Mouse (Mus musculus): ENCODE data around the gene Nop9. TPM values are rescaled to one million over a fixed set of nuclear protein-coding genes. Genes with fewer than 3 reads are reported as not detected.

Gene Nop9
- polyA plus RNA-seq, 1 experiment from 2014 or later = 25.1 TPM

GRCm38 (mm10) chr14:55716884-55717283, 28.6 kb upstream of the Nop9 start:
- Histone ChIP-seq H3K4me1 (peaks cover 12% of the 10 kb centered on the region), H3K36me3 (peaks cover 34% of the 10 kb centered on the region), H3K9me3 (replicated peaks) (no peaks in the 10 kb centered on the region), H3K4me3 (replicated peaks) (no peak overlapping the region), H3K4me2 (no peak overlapping the region), H3K9ac (replicated peaks) (no peak overlapping the region), H3K27me3 (replicated peaks) (peaks cover 24% of the 10 kb centered on the region), H3K27ac (replicated peaks) (no peak overlapping the region)
- no peak for ATAC-seq (ENCODE audit: low FRiP score)
- 86% methylated on average over 8 of the region's 8 CpGs for WGBS

DNA sequence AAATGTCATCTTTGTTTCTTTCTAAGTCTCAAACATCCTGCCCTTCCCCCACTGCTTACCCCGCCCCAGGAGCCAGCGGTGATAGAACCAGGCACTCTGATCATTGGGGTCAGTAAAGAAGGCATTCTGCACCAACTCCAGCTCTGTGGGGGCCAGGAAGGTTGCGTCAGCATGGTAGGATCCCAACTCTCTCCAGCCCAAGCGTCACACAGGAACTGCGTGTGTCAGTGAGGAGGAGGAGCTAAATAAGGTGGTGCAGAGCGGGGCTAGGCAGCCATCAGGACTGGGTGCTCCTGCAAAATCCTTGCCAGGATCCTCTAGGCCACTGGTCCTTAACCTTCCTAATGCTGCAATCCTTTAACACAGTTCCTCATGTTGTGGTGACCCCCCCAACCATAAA, 25.8 kb upstream of the Nop9 start:
- Histone ChIP-seq H3K4me1 (peaks cover 16% of the 10 kb centered on the region), H3K4me3 (replicated peaks) (no peak overlapping the region), H3K9ac (replicated peaks) (no peak overlapping the region), H3K36me3 (peaks cover 34% of the 10 kb centered on the region), H3K4me2 (no peak overlapping the region), H3K27ac (replicated peaks) (no peak overlapping the region), H3K27me3 (replicated peaks) (no peaks in the 10 kb centered on the region), H3K9me3 (replicated peaks) (no peaks in the 10 kb centered on the region)
- 92% methylated on average over 6 of the region's 6 CpGs for WGBS
- ATAC-seq (ENCODE audit: low FRiP score) = no peak

DNA sequence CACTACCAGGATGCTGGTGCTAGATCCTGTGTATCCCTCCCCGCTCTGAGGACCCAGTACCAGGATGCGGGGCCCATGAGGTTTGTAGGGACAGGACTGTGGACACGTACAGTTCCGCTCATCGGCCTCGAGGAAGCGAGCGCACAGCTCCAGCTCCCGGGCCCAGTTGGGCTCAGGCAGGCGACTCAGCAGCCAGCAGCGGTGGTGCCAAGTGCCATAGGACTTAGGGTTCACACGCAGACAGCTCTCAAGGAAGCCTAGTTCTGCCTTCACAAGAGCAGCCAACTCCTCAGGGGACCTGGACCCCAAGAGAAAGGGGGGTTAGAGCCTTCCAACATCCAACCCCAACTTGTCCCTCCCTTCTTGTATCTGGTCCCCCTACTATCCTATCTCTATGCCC, 24.8 kb upstream of the Nop9 start:
- Histone ChIP-seq H3K4me1 (peaks cover 16% of the 10 kb centered on the region), H3K4me2 (peak overlapping the region; percentile 79), H3K4me3 (replicated peaks) (peak overlapping the region; percentile 92; the same call in 1 of the 2 replicates), H3K27me3 (replicated peaks) (no peaks in the 10 kb centered on the region), H3K9ac (replicated peaks) (peak overlapping the region; percentile 75; the same call in 1 of the 2 replicates), H3K36me3 (peaks cover 34% of the 10 kb centered on the region), H3K9me3 (replicated peaks) (no peaks in the 10 kb centered on the region), H3K27ac (replicated peaks) (no peak overlapping the region)
- no peak for ATAC-seq (ENCODE audit: low FRiP score)
- 94% methylated on average over 12 of the region's 12 CpGs for WGBS

- Histone ChIP-seq H3K36me3 (peaks cover 33% of the 10 kb centered on the region), H3K4me1 (peaks cover 16% of the 10 kb centered on the region), H3K9ac (replicated peaks) (peak overlapping the region; percentile 75), H3K9me3 (replicated peaks) (no peaks in the 10 kb centered on the region), H3K4me3 (replicated peaks) (peak overlapping the region; percentile 92), H3K4me2 (peak overlapping the region; percentile 79), H3K27me3 (replicated peaks) (no peaks in the 10 kb centered on the region), H3K27ac (replicated peaks) (peak overlapping the region; percentile 88; the same call in 1 of the 2 replicates)
- 74% methylated on average over 6 of the region's 6 CpGs for WGBS
- no peak for ATAC-seq (ENCODE audit: low FRiP score)
Measured at GRCm38 (mm10) chr14:55721076-55721475, 24.4 kb upstream of the Nop9 start.

DNA sequence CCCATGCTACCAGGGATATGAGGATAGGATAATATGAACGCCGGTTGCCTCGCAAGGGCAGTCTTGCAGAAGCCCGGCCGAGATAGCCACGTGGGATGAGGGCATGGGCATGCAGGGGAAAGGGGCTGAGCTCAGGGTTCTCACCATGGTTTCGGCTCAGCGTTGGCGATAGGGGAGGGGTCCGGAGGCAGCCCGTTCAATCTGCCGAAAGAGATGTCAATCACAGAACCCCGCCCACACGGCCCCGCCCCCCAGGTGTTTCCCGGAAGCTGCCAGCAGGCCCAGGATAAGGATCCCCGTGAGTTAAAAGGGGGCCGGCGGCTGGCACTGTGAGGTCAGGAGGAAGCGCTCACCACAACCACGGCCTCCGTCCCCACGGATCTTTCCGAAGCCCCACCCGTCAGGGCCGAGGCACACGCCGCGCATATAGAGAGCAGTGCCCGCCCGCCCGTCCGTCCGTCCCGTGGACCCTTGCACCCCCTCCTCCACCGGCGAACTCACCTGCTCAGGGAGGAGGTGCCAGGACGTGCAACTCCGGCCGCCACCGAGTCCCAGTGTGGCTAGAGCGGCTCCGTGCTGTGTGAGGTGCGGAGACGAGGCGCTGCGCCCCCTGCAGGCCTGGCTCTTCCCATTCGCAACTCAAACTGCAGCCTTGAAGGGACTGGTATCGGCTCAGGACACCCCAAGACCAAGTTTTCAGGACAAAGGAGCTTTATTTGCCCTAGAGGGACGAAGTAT, 23.6 kb upstream of the Nop9 start, which contains the start of gene Rabggta:
Gene Rabggta, minus strand, starts transcription at position 564 of the 738 bp plus-strand sequence.
- H3K27ac ChIP-seq (replicated peaks) = peak within 1 kb of the TSS; percentile 88
- under 1% methylated on average over 49 of the region's 50 CpGs for WGBS
- H3K27me3 ChIP-seq (replicated peaks) = no peaks in the 10 kb centered on the region
- H3K36me3 ChIP-seq = peaks cover 25% of the 10 kb centered on the region
- peaks cover 16% of the 10 kb centered on the region for H3K4me1 ChIP-seq
- H3K9ac ChIP-seq (replicated peaks) = peak within 1 kb of the TSS; percentile 75
- peak within 1 kb of the TSS; percentile 92 for H3K4me3 ChIP-seq (replicated peaks)
- peak within 1 kb of the TSS; percentile 79 for H3K4me2 ChIP-seq
- no peaks in the 10 kb centered on the region for H3K9me3 ChIP-seq (replicated peaks)
- peak; percentile 96 for ATAC-seq (ENCODE audit: low FRiP score)

DNA sequence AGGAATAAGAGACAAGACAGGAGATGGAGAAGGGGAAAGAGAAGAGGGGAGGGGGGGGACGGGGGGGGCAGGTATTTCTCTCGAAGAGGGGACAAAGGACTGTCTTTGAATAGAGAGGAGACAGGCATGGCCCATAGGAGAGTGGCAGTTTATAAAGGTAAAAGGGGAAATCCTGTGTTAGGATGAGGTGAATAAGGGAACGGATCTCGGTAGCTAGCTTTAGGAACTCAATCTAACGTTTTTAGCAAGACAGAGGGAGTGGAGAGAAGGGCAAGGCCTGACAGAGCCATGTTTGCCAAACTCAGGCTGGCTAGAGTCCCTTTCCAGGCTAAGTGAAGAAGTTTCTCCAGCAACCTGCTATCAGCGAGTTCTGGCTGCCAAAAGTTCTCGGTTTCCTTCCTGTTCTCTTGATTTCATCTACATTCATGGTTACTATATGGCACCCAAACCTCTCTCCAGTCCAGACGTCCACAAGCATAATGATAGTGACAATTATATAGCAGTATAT, 23.0 kb upstream of the Nop9 start:
- 47% methylated on average over 8 of the region's 8 CpGs for WGBS
- H3K36me3 ChIP-seq = peaks cover 19% of the 10 kb centered on the region
- H3K4me2 ChIP-seq = peak overlapping the region; percentile 79
- H3K9me3 ChIP-seq (replicated peaks) = no peaks in the 10 kb centered on the region
- H3K4me1 ChIP-seq = peaks cover 16% of the 10 kb centered on the region
- peak; percentile 9; the same call in 1 of the 2 replicates for ATAC-seq (ENCODE audit: low FRiP score)
- no peak overlapping the region for H3K9ac ChIP-seq (replicated peaks)
- H3K4me3 ChIP-seq (replicated peaks) = peak overlapping the region; percentile 92
- peak overlapping the region; percentile 88; the same call in 1 of the 2 replicates for H3K27ac ChIP-seq (replicated peaks)
- no peaks in the 10 kb centered on the region for H3K27me3 ChIP-seq (replicated peaks)

- Histone ChIP-seq H3K4me1 (peaks cover 16% of the 10 kb centered on the region), H3K27me3 (replicated peaks) (no peaks in the 10 kb centered on the region), H3K27ac (replicated peaks) (no peak overlapping the region), H3K36me3 (peaks cover 11% of the 10 kb centered on the region), H3K4me3 (replicated peaks) (no peak overlapping the region), H3K4me2 (no peak overlapping the region), H3K9me3 (replicated peaks) (no peaks in the 10 kb centered on the region), H3K9ac (replicated peaks) (no peak overlapping the region)
- 94% methylated on average over 7 of the region's 7 CpGs for WGBS
- ATAC-seq (ENCODE audit: low FRiP score) = no peak
Measured at GRCm38 (mm10) chr14:55723433-55723832, 22.1 kb upstream of the Nop9 start.

DNA sequence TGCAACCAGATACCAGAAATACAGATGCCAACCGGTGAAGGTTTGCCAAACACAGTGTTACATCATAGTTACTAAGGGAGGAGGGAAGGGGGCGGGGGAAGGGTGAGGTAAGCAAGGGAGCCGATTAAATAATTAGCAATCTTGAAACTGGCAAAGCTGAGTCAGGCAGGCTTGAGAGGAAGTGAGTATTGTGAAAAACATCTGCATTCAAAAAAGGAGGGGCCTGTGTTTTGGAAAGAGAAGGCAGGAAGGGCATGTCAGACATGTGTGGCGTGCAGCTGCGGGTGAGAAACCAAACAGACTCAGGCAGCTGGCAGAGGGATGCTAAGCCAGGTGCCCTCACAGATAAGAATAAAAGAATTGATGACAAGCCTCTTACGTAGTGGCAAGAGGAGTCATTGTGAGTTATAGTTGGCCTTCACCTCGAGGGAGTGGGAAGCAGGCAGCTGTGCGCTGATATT, 21.1 kb upstream of the Nop9 start:
- 69% methylated on average over 8 of the region's 8 CpGs for WGBS
- H3K9me3 ChIP-seq (replicated peaks) = no peaks in the 10 kb centered on the region

DNA sequence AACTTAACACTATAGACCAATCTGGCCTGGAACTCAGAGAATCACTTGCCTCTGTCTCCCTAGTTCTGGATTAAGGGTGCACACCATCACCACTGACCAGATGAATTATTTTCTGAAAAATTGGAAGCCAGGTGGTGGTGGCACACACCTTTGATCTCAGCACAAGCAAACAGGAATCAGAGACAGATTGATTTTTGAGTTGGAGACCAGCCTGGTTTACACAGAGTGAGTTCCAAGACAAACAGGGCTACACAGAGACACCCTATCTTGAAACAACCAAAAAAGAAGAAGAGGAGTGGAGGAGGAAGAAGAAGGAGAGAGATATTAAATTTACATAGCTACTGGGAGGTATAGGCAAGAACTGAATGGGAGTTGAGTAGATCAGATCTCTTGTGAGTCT, 19.2 kb upstream of the Nop9 start:
- Histone ChIP-seq H3K4me2 (no peak overlapping the region), H3K36me3 (no peaks in the 10 kb centered on the region), H3K27ac (replicated peaks) (no peak overlapping the region), H3K27me3 (replicated peaks) (0 out of 2 replicates have a peak, but pooled peaks cover 3% of the 10 kb centered on the region), H3K4me3 (replicated peaks) (no peak overlapping the region), H3K9me3 (replicated peaks) (no peaks in the 10 kb centered on the region), H3K4me1 (peaks cover 8% of the 10 kb centered on the region), H3K9ac (replicated peaks) (no peak overlapping the region)
- ATAC-seq (ENCODE audit: low FRiP score) = no peak

More for the DNA sequence above, 21.1 kb upstream of the Nop9 start:
- Histone ChIP-seq H3K27me3 (replicated peaks) (0 out of 2 replicates have a peak, but pooled peaks cover 3% of the 10 kb centered on the region), H3K27ac (replicated peaks) (no peak overlapping the region), H3K9ac (replicated peaks) (no peak overlapping the region), H3K4me2 (no peak overlapping the region), H3K36me3 (peaks cover 5% of the 10 kb centered on the region; the same call in 1 of the 2 replicates), H3K4me3 (replicated peaks) (no peak overlapping the region), H3K4me1 (peaks cover 16% of the 10 kb centered on the region)
- no peak for ATAC-seq (ENCODE audit: low FRiP score)

GRCm38 (mm10) chr14:55727889-55728685, 17.4 kb upstream of the Nop9 start:
- no peak for ATAC-seq (ENCODE audit: low FRiP score)
- 72% methylated on average over 8 of the region's 8 CpGs for WGBS
- Histone ChIP-seq H3K9ac (replicated peaks) (no peak overlapping the region), H3K27me3 (replicated peaks) (0 out of 2 replicates have a peak, but pooled peaks cover 6% of the 10 kb centered on the region), H3K36me3 (no peaks in the 10 kb centered on the region), H3K9me3 (replicated peaks) (no peaks in the 10 kb centered on the region), H3K4me1 (no peaks in the 10 kb centered on the region), H3K4me3 (replicated peaks) (no peak overlapping the region), H3K27ac (replicated peaks) (no peak overlapping the region), H3K4me2 (no peak overlapping the region)

DNA sequence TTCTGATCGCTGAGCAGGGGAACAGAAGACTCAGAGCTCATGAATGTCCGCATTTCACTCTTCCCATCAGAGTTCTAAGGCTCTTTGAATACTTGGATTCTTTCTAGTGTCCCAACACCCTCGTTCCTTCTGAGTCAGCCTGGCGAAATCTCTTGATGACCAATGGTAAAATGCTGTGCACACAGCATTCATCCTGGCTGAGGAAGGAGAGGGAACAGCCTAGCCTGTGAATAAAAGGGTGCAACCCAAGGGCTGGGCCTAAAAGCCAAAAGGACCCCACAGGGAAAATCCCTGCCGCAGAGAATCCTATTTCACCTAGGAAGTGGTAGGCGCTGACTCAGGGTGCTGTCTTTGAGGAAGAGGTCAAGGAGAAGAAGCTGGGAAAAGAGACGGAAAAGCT, 15.4 kb upstream of the Nop9 start:
- WGBS = 68% methylated on average over 7 of the region's 7 CpGs
- H3K9ac ChIP-seq (replicated peaks) = no peak overlapping the region
- no peaks in the 10 kb centered on the region for H3K36me3 ChIP-seq
- no peak overlapping the region for H3K4me3 ChIP-seq (replicated peaks)
- no peaks in the 10 kb centered on the region for H3K4me1 ChIP-seq
- peak; percentile 31; the same call in 1 of the 2 replicates for ATAC-seq (ENCODE audit: low FRiP score)
- no peak overlapping the region for H3K4me2 ChIP-seq
- peak overlapping the region; percentile 57 for H3K27ac ChIP-seq (replicated peaks)
- H3K9me3 ChIP-seq (replicated peaks) = no peaks in the 10 kb centered on the region
- H3K27me3 ChIP-seq (replicated peaks) = 0 out of 2 replicates have a peak, but pooled peaks cover 6% of the 10 kb centered on the region

Data from neural tube, embryonic 15.5 days (tissue).